Mouse (Mus musculus) lung, postnatal 0 days (tissue): ENCODE measurements around the gene Esrrg.

ENCODE experiments used
- CTCF ChIP-seq: IDR thresholded peaks from 2 replicates; pipeline ENCODE4 v1.5.1; 2016; ENCODE audit warnings: antibody characterized with exemption, mild to moderate bottlenecking
- EP300 ChIP-seq: IDR thresholded peaks from 2 replicates; pipeline ENCODE4 v1.6.1; 2016; ENCODE audit warnings: antibody characterized with exemption, mild to moderate bottlenecking, control low read depth

DNA sequence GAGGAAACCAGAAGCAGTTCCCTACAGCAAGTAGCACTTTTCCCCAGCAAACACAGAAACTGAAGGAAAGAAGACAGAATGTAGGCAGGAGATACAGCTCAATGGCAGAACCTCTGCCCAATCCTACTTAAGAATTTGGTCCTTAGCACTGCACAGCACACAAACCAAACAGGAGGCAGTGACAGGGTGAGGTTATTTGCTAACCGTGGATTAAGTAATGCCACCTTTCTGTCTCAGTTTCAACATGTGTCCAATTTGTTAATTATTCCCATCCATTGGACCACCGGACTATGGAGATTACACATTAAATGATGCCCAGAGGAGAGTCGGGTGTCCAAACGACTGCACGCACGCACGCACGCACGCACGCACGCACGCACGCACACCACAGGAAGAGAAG, 146.9 kb downstream of the Esrrg start:
- TF ChIP-seq CTCF, result no peak
- no peak for TF ChIP-seq EP300
